Mouse (Mus musculus): ENCODE measurements at regions not wholly inside any gene's neighbourhood (a gene's known extent, or its start where the extent isn't known, plus 50 kb on each side); places are given as distances from the start of the nearest gene placed in this dataset.

DNA sequence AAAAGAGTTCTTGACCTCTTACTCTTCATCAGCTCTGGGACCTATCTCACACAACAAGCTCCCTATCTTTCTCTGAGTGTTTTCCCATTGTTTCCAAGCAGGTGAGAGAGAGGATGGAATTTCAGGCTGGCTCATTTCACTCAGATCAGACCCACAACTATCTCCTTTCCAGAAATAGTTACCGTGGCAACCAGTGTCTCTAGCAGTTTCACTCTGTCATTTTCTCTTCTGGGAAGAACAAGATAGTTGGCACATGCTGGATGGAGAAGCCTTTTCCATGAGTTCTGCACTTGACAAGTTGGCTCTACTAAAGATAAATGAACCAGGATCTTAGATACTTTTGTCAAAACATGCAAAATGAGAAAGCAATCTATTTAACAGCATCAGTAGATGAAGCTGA is 667.3 kb upstream of the Nrsn1 start:
- H3K9me3 ChIP-seq (ENCODE audit: control insufficient read depth, low read length) = no peaks in the 10 kb centered on the region
- no peak overlapping the region for H3K4me2 ChIP-seq (ENCODE audit: low read depth, low read length)
- 50% methylated on average over 1 of the region's 1 CpGs for WGBS
- H3K27ac ChIP-seq (ENCODE audit: low read length) = no peak overlapping the region
- no peaks in the 10 kb centered on the region for H3K27me3 ChIP-seq (ENCODE audit: control insufficient read depth, insufficient read depth, low read depth, low read length)
- ATAC-seq (ENCODE audit: low read depth) = no peak
- no peak overlapping the region for H3K9ac ChIP-seq (ENCODE audit: low read length)
- peaks cover 11% of the 10 kb centered on the region for H3K4me1 ChIP-seq (replicated peaks; ENCODE audit: control insufficient read depth, insufficient read depth, low read length)
- no peaks in the 10 kb centered on the region for H3K36me3 ChIP-seq (ENCODE audit: control insufficient read depth, insufficient read depth, low read length)
- no peak overlapping the region for H3K4me3 ChIP-seq (ENCODE audit: low read length)

DNA sequence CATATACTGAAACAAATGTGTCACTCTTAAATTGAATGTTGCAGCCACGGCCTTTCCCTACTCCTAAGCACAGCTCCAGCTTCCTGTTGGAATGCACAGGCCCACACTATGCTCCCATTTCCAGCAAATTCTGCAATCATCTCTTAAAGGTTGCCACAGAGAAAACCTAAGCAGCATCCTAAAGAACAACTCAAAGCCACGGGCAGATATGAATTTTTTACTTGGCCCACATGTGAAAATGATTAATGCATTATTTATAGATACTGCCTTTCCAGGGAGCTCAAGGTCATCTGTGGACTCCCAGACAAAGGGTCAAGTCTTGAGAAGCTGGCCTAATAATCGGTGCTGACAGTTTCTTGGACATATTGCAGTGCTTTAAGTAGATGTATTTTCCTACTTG is 663.5 kb upstream of the Nrsn1 start:
- Histone ChIP-seq H3K27me3 (ENCODE audit: control insufficient read depth, insufficient read depth, low read depth, low read length) (no peaks in the 10 kb centered on the region), H3K4me1 (replicated peaks; ENCODE audit: control insufficient read depth, insufficient read depth, low read length) (peaks cover 11% of the 10 kb centered on the region), H3K4me2 (ENCODE audit: low read depth, low read length) (no peak overlapping the region), H3K36me3 (ENCODE audit: control insufficient read depth, insufficient read depth, low read length) (no peaks in the 10 kb centered on the region), H3K9ac (ENCODE audit: low read length) (no peak overlapping the region), H3K9me3 (ENCODE audit: control insufficient read depth, low read length) (no peaks in the 10 kb centered on the region), H3K27ac (ENCODE audit: low read length) (peak overlapping the region; percentile 11; the same call in 1 of the 2 replicates), H3K4me3 (ENCODE audit: low read length) (no peak overlapping the region)
- peak; percentile 71 for ATAC-seq (ENCODE audit: low read depth)
- WGBS = 24% methylated on average over 3 of the region's 3 CpGs

DNA sequence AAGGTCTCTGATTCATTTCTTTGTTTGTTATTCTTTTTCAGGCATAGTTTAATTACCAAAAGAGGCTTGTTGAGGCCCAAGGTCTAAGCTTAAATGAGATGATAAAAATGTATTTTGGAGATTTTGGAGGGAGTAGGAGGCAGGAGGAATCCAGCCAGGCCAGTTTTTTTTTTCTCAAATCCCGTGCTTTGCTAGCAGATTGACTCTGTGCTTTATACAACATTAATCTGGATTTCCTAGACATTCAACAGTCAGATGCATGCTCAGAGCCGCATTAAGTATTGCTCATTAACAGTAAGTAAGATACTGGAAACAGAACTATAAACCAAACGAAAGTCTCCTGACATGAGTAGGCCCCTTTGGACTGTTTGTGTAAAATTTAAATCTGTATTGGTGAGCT is 662.9 kb upstream of the Nrsn1 start:
- no peak overlapping the region for H3K4me3 ChIP-seq (ENCODE audit: low read length)
- no peaks in the 10 kb centered on the region for H3K27me3 ChIP-seq (ENCODE audit: control insufficient read depth, insufficient read depth, low read depth, low read length)
- H3K4me1 ChIP-seq (replicated peaks; ENCODE audit: control insufficient read depth, insufficient read depth, low read length) = peaks cover 11% of the 10 kb centered on the region
- H3K27ac ChIP-seq (ENCODE audit: low read length) = peak overlapping the region; percentile 11
- H3K36me3 ChIP-seq (ENCODE audit: control insufficient read depth, insufficient read depth, low read length) = no peaks in the 10 kb centered on the region
- no peaks in the 10 kb centered on the region for H3K9me3 ChIP-seq (ENCODE audit: control insufficient read depth, low read length)
- no peak overlapping the region for H3K4me2 ChIP-seq (ENCODE audit: low read depth, low read length)
- no peak for ATAC-seq (ENCODE audit: low read depth)
- WGBS = 26% methylated on average over 3 of the region's 3 CpGs
- no peak overlapping the region for H3K9ac ChIP-seq (ENCODE audit: low read length)

DNA sequence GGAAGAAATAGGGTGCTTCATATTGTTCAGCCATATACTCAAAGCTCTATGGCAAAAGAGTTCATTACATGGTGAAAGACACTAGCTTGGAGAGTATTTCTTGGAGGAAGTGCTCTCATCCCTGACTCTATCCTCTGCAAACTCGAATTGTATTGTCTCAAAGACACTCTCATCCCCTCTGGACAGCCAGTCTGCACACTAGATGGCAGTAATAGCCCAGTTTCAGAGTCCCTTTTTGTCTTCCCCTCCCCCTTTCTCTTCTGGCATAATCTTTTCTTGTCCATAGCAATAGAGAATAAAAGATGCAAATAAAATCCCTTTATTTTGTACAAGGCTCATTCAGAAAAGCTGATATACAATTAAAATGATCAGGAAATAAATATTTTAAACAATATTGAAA is 662.5 kb upstream of the Nrsn1 start:
- H3K27me3 ChIP-seq (ENCODE audit: control insufficient read depth, insufficient read depth, low read depth, low read length) = no peaks in the 10 kb centered on the region
- ATAC-seq (ENCODE audit: low read depth) = peak; percentile 78; the same call in 1 of the 2 replicates
- peaks cover 11% of the 10 kb centered on the region for H3K4me1 ChIP-seq (replicated peaks; ENCODE audit: control insufficient read depth, insufficient read depth, low read length)
- WGBS = 0% methylated on average over 1 of the region's 1 CpGs
- no peaks in the 10 kb centered on the region for H3K36me3 ChIP-seq (ENCODE audit: control insufficient read depth, insufficient read depth, low read length)
- H3K4me3 ChIP-seq (ENCODE audit: low read length) = no peak overlapping the region
- H3K9me3 ChIP-seq (ENCODE audit: control insufficient read depth, low read length) = no peaks in the 10 kb centered on the region
- H3K9ac ChIP-seq (ENCODE audit: low read length) = no peak overlapping the region
- H3K4me2 ChIP-seq (ENCODE audit: low read depth, low read length) = no peak overlapping the region
- H3K27ac ChIP-seq (ENCODE audit: low read length) = no peak overlapping the region

DNA sequence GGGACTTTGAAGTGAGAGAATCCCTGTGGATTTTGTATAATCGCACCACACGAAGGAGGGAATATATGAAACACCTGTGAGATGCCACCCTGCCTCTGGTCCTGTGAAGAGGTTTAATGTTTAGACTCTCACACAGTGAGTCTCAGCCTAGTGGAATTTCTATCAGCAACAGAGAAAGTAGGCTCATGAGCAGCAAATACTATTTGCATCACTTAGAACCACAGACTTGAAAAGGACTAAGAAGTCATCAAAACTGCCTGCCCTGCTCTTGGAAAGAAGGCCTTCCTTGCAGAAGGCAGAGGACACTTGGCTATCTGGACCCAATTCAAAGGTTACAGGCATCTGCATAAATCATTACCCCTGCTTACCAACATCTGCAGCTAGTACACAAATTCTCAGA is 662.1 kb upstream of the Nrsn1 start:
- Histone ChIP-seq H3K4me3 (ENCODE audit: low read length) (no peak overlapping the region), H3K27me3 (ENCODE audit: control insufficient read depth, insufficient read depth, low read depth, low read length) (no peaks in the 10 kb centered on the region), H3K9ac (ENCODE audit: low read length) (no peak overlapping the region), H3K27ac (ENCODE audit: low read length) (no peak overlapping the region), H3K36me3 (ENCODE audit: control insufficient read depth, insufficient read depth, low read length) (no peaks in the 10 kb centered on the region), H3K4me1 (replicated peaks; ENCODE audit: control insufficient read depth, insufficient read depth, low read length) (peaks cover 11% of the 10 kb centered on the region), H3K4me2 (ENCODE audit: low read depth, low read length) (no peak overlapping the region), H3K9me3 (ENCODE audit: control insufficient read depth, low read length) (no peaks in the 10 kb centered on the region)
- ATAC-seq (ENCODE audit: low read depth) = no peak
- 57% methylated on average over 2 of the region's 2 CpGs for WGBS

DNA sequence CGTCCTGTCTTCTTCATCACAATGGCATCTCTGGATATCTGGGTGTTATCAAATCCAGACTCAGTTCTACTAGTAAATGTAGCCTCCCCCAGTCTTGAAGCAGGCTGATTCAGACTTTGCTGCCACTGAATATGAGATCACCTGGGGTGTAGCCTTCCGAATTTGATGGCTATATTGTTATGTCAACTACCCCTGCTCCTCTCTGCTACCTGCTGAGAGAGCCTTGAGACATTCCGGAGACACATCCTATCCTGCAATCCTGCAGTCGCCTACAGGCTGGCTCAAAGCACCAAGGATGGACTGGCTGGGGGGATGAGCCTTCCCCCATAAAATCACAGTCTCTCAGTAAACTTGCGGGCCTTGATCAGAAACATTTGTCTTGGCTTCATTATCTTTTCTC is 655.4 kb upstream of the Nrsn1 start:
- no peaks in the 10 kb centered on the region for H3K27me3 ChIP-seq (ENCODE audit: control insufficient read depth, insufficient read depth, low read depth, low read length)
- WGBS = 90% methylated on average over 5 of the region's 5 CpGs
- H3K4me3 ChIP-seq (ENCODE audit: low read length) = no peak overlapping the region
- no peaks in the 10 kb centered on the region for H3K9me3 ChIP-seq (ENCODE audit: control insufficient read depth, low read length)
- H3K36me3 ChIP-seq (ENCODE audit: control insufficient read depth, insufficient read depth, low read length) = no peaks in the 10 kb centered on the region
- no peaks in the 10 kb centered on the region for H3K4me1 ChIP-seq (replicated peaks; ENCODE audit: control insufficient read depth, insufficient read depth, low read length)
- no peak overlapping the region for H3K9ac ChIP-seq (ENCODE audit: low read length)
- H3K4me2 ChIP-seq (ENCODE audit: low read depth, low read length) = no peak overlapping the region
- no peak overlapping the region for H3K27ac ChIP-seq (ENCODE audit: low read length)
- no peak for ATAC-seq (ENCODE audit: low read depth)

DNA sequence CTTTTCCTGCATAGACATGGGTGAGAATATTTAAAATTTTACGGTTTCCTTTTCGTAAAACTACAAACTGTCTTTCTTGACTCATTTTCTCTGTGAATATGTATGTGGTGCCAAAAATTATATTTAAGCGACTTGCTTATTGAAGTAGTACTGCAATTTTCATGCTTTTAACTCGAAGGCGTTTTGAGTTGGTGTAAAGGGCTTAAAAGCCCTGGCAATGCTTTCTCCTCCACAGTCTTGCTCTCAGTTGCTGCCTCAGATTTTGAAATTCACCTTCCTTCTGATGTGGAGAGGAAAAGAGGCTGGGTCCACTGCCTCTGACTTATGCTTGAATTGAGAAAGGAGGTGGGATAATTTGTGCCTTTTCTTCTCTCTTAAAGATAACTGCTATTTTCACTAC is 629.6 kb upstream of the Nrsn1 start:
- Histone ChIP-seq H3K9ac (ENCODE audit: low read length) (no peak overlapping the region), H3K4me3 (ENCODE audit: low read length) (no peak overlapping the region), H3K4me1 (replicated peaks; ENCODE audit: control insufficient read depth, insufficient read depth, low read length) (no peaks in the 10 kb centered on the region), H3K9me3 (ENCODE audit: control insufficient read depth, low read length) (no peaks in the 10 kb centered on the region), H3K4me2 (ENCODE audit: low read depth, low read length) (no peak overlapping the region), H3K27ac (ENCODE audit: low read length) (no peak overlapping the region), H3K36me3 (ENCODE audit: control insufficient read depth, insufficient read depth, low read length) (no peaks in the 10 kb centered on the region), H3K27me3 (ENCODE audit: control insufficient read depth, insufficient read depth, low read depth, low read length) (no peaks in the 10 kb centered on the region)
- 86% methylated on average over 5 of the region's 5 CpGs for WGBS
- no peak for ATAC-seq (ENCODE audit: low read depth)

DNA sequence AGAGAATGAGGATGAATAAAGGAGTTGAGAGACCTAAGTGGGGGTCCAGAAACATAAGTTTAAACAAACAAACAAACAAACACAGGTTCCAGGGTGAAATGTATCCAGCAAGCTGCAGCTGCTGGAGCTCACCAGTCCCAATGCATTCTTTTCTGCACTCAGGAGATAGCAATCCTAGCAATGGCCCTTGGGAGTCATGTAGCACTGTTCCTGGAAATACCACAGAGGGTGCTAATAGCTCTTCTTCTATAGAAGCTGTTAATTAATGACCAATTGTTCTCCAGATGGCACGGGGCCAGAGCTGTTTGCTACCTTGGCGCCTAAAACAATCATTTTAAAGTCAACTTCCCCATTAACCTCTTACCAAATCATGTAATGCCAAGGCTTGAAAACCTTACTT is 622.8 kb upstream of the Nrsn1 start:
- 29% methylated on average over 2 of the region's 2 CpGs for WGBS
- H3K27me3 ChIP-seq (ENCODE audit: control insufficient read depth, insufficient read depth, low read depth, low read length) = no peaks in the 10 kb centered on the region
- H3K9me3 ChIP-seq (ENCODE audit: control insufficient read depth, low read length) = no peaks in the 10 kb centered on the region
- no peak overlapping the region for H3K4me3 ChIP-seq (ENCODE audit: low read length)
- no peak for ATAC-seq (ENCODE audit: low read depth)
- no peak overlapping the region for H3K9ac ChIP-seq (ENCODE audit: low read length)
- H3K4me1 ChIP-seq (replicated peaks; ENCODE audit: control insufficient read depth, insufficient read depth, low read length) = no peaks in the 10 kb centered on the region
- no peaks in the 10 kb centered on the region for H3K36me3 ChIP-seq (ENCODE audit: control insufficient read depth, insufficient read depth, low read length)
- H3K27ac ChIP-seq (ENCODE audit: low read length) = no peak overlapping the region
- H3K4me2 ChIP-seq (ENCODE audit: low read depth, low read length) = no peak overlapping the region

DNA sequence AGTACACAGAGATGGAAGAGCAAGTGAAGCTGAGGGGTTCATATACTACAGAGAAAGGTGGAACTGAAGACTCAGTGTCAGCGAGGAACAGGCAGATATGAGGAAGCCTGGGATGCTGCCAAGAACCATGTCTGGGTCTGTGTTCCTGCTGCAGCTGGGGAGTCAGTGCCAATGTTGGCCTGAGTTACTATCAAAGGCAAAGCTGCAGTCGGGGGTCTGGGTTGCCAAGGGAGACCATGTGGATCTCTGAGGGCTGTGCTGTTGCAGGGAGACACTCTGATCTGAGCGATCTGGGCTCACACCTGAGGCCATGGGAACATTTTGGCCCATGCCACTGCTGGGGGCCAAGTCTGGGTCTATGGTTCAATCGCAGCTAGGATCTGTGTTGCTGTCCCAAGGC is 612.5 kb upstream of the Nrsn1 start:
- Histone ChIP-seq H3K4me1 (replicated peaks; ENCODE audit: control insufficient read depth, insufficient read depth, low read length) (no peaks in the 10 kb centered on the region), H3K4me2 (ENCODE audit: low read depth, low read length) (no peak overlapping the region), H3K36me3 (ENCODE audit: control insufficient read depth, insufficient read depth, low read length) (no peaks in the 10 kb centered on the region), H3K9me3 (ENCODE audit: control insufficient read depth, low read length) (no peaks in the 10 kb centered on the region), H3K9ac (ENCODE audit: low read length) (no peak overlapping the region), H3K27ac (ENCODE audit: low read length) (no peak overlapping the region), H3K4me3 (ENCODE audit: low read length) (no peak overlapping the region), H3K27me3 (ENCODE audit: control insufficient read depth, insufficient read depth, low read depth, low read length) (no peaks in the 10 kb centered on the region)
- no peak for ATAC-seq (ENCODE audit: low read depth)
- 73% methylated on average over 4 of the region's 4 CpGs for WGBS

DNA sequence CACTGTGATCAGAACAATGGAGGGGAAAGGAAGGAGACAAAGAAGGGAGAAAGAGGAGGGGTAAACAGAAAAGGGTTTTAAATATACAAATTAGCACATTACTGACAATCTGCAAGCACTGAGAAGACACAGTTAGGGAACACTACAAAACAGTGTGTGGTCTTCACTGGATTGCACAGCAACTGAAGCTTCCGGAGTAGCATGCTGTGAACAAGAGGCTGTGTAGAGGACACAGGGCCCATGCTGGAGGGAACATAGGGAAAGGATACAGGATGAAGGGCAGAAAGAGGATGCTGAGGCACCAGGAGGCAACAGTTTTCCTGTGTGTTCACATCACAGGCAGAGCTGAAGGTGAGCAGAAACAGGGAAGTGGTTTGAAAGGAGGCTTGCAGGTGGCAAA is 598.6 kb upstream of the Nrsn1 start:
- Histone ChIP-seq H3K36me3 (ENCODE audit: control insufficient read depth, insufficient read depth, low read length) (no peaks in the 10 kb centered on the region), H3K4me1 (replicated peaks; ENCODE audit: control insufficient read depth, insufficient read depth, low read length) (no peaks in the 10 kb centered on the region), H3K9ac (ENCODE audit: low read length) (no peak overlapping the region), H3K4me2 (ENCODE audit: low read depth, low read length) (no peak overlapping the region), H3K27ac (ENCODE audit: low read length) (no peak overlapping the region), H3K9me3 (ENCODE audit: control insufficient read depth, low read length) (no peaks in the 10 kb centered on the region), H3K4me3 (ENCODE audit: low read length) (no peak overlapping the region), H3K27me3 (ENCODE audit: control insufficient read depth, insufficient read depth, low read depth, low read length) (no peaks in the 10 kb centered on the region)
- 86% methylated on average over 1 of the region's 1 CpGs for WGBS
- no peak for ATAC-seq (ENCODE audit: low read depth)
